14 mouse cellular contexts compared by ENCODE assay signal in genomic region chr2:53095031-53095430, GRCm38 (mm10).
DNase-seq lines count a peak whose midpoint lies in the region; ATAC-seq lines count a peak whose summit lies in the region.
"Had no signal": no experiment of that assay in that cellular context is flagged by ENCODE, and none has a peak within 500 bp of the region (broad histone marks: within the 10 kb centered on the region; RNA-seq: fewer than 3 reads in every experiment).

No protein-coding gene starts in this region.

- no peaks in the 10 kb centered on the region for H3K9me3 ChIP-seq in embryonic facial prominence, embryonic 15.5 days (replicated peaks)
- H3K9me3 ChIP-seq in kidney, embryonic 16.5 days (ENCODE audit: low read length): no peaks in the 10 kb centered on the region
- H3K9me3 ChIP-seq: G1E; heart, embryonic 13.5 days; intestine, embryonic 15.5 days; limb, embryonic 12.5 days; lung, embryonic 15.5 days had no signal

- H3K4me1 ChIP-seq in embryonic facial prominence, embryonic 15.5 days: no peaks in the 10 kb centered on the region
- no peaks in the 10 kb centered on the region for H3K4me1 ChIP-seq in kidney, embryonic 16.5 days (ENCODE audit: insufficient read depth, low read length)
- H3K4me1 ChIP-seq: heart, embryonic 13.5 days; intestine, embryonic 15.5 days; limb, embryonic 12.5 days; lung, embryonic 15.5 days had no signal

- no peak overlapping the region for H3K4me2 ChIP-seq in embryonic facial prominence, embryonic 15.5 days (replicated peaks)
- no peak overlapping the region for H3K4me2 ChIP-seq in kidney, embryonic 16.5 days (replicated peaks; ENCODE audit: low read depth, low read length)
- H3K4me2 ChIP-seq: heart, embryonic 13.5 days; intestine, embryonic 15.5 days; limb, embryonic 12.5 days; lung, embryonic 15.5 days had no signal

- 82% methylated on average over 9 of the region's 9 CpGs for WGBS in embryonic facial prominence, embryonic 15.5 days
- 51% methylated on average over 9 of the region's 9 CpGs for WGBS in kidney, embryonic 16.5 days

- peak; percentile 48 for DNase-seq in thymus, postnatal 0 days (ENCODE audit: low spot score)
- DNase-seq in thymus, postnatal 10 days (ENCODE audit: low spot score in 2 of 2): no peak
- DNase-seq in splenic B cell, adult 2 months (ENCODE audit: low read depth, low spot score): peak; percentile 12
- no peak for DNase-seq in adipocyte (ENCODE audit: low spot score)
- DNase-seq in right cerebral cortex, postnatal 25 days: no peak
- DNase-seq: cerebellum, adult 9-10 months; retina, postnatal 1 day had no signal

- no peak overlapping the region for H3K27ac ChIP-seq in embryonic facial prominence, embryonic 15.5 days (replicated peaks)
- H3K27ac ChIP-seq in kidney, embryonic 16.5 days (ENCODE audit: low read length): no peak overlapping the region
- H3K27ac ChIP-seq: heart, embryonic 13.5 days; intestine, embryonic 15.5 days; limb, embryonic 12.5 days; lung, embryonic 15.5 days had no signal

- no peak overlapping the region for H3K9ac ChIP-seq in embryonic facial prominence, embryonic 15.5 days
- H3K9ac ChIP-seq in kidney, embryonic 16.5 days (replicated peaks; ENCODE audit: low read length): no peak overlapping the region
- H3K9ac ChIP-seq: heart, embryonic 13.5 days; intestine, embryonic 15.5 days; limb, embryonic 12.5 days; lung, embryonic 15.5 days had no signal

- no peak overlapping the region for H3K4me3 ChIP-seq in embryonic facial prominence, embryonic 15.5 days (replicated peaks)
- no peak overlapping the region for H3K4me3 ChIP-seq in kidney, embryonic 16.5 days (ENCODE audit: low read length)
- H3K4me3 ChIP-seq: heart, embryonic 13.5 days; intestine, embryonic 15.5 days; limb, embryonic 12.5 days; lung, embryonic 15.5 days had no signal

- ATAC-seq in embryonic facial prominence, embryonic 15.5 days (ENCODE audit: insufficient number of reproducible peaks, low FRiP score, low TSS enrichment, low read depth): peak; percentile 72
- peak; percentile 35; the same call in 1 of the 2 replicates for ATAC-seq in kidney, embryonic 16.5 days (ENCODE audit: low FRiP score, low TSS enrichment)
- ATAC-seq: intestine, embryonic 15.5 days had no signal

- H3K27me3 ChIP-seq in embryonic facial prominence, embryonic 15.5 days: no peaks in the 10 kb centered on the region
- no peaks in the 10 kb centered on the region for H3K27me3 ChIP-seq in kidney, embryonic 16.5 days (ENCODE audit: insufficient read depth, low read length)
- no peaks in the 10 kb centered on the region for H3K27me3 ChIP-seq in splenic B cell, adult 2 months (ENCODE audit: control insufficient read depth, insufficient read depth, low read length, poor library complexity, severe bottlenecking)
- H3K27me3 ChIP-seq: heart, embryonic 13.5 days; intestine, embryonic 15.5 days; limb, embryonic 12.5 days; lung, embryonic 15.5 days had no signal

- H3K36me3 ChIP-seq in embryonic facial prominence, embryonic 15.5 days: no peaks in the 10 kb centered on the region; the same call in 1 of the 2 replicates
- peaks cover 4% of the 10 kb centered on the region for H3K36me3 ChIP-seq in kidney, embryonic 16.5 days (ENCODE audit: insufficient read depth, low read length)
- no peaks in the 10 kb centered on the region for H3K36me3 ChIP-seq in splenic B cell, adult 2 months (ENCODE audit: control insufficient read depth, insufficient read depth, low read length, poor library complexity, severe bottlenecking)
- H3K36me3 ChIP-seq: G1E; heart, embryonic 13.5 days; intestine, embryonic 15.5 days; lung, embryonic 15.5 days had no signal

Comparison
In these comparisons a context has a peak if more than half of its experiments do, and no peak if none do; other contexts are left out.
1. DNase-seq: peak in thymus, postnatal 0 days (single experiment) and splenic B cell, adult 2 months (single experiment); none in thymus, postnatal 10 days (0 of 2), adipocyte (single experiment) and right cerebral cortex, postnatal 25 days (single experiment).